Mouse (Mus musculus) frontal cortex, adult 2 months (tissue): ENCODE data around the gene Ltc4s. TPM values are rescaled to one million over a fixed set of nuclear protein-coding genes. Genes with fewer than 3 reads are reported as not detected.
A peak's percentile ranks its signal among the peaks of the same experiment; 100 is the strongest.

Experiments
- DNase-seq, 2 experiments: peaks; one replicate each; pipeline ENCODE4 v3.0.0; 2022; ENCODE audit warnings: low spot score in 1 of 2; ENCODE audit errors: extremely low spot score in 1 of 2
- polyA plus RNA-seq: library from polyadenylated mRNA; depleted of rRNA; stranded (reverse); fragments of >200 nt; gene quantifications from 2 replicates; pipeline ENCODE4 v1.2.3, GENCODE M21; 2012; rRNA removed

The Ltc4s gene
- polyA plus RNA-seq, result 25.2 and 27.1 TPM in 2 replicates

- no peak for DNase-seq
Observed at GRCm38 (mm10) chr11:50238324-50238723, at the start of gene Ltc4s. Gene Ltc4s (minus strand): TSS chr11:50238616.

- DNase-seq, result no peak
Observed at GRCm38 (mm10) chr11:50286428-50286827, 48.0 kb upstream of the Ltc4s start.

- no peak for DNase-seq
Observed at GRCm38 (mm10) chr11:50285696-50286095, 47.3 kb upstream of the Ltc4s start.

GRCm38 (mm10) chr11:50285263-50285662 is 46.8 kb upstream of the Ltc4s start:
- no peak for DNase-seq

GRCm38 (mm10) chr11:50280053-50280452 is 41.6 kb upstream of the Ltc4s start:
- DNase-seq, result no peak

- no peak for DNase-seq
Observed at GRCm38 (mm10) chr11:50279005-50279404, 40.6 kb upstream of the Ltc4s start.

- DNase-seq, result no peak
Observed at GRCm38 (mm10) chr11:50277706-50278105, 39.3 kb upstream of the Ltc4s start.

GRCm38 (mm10) chr11:50277025-50277424 is 38.6 kb upstream of the Ltc4s start:
- DNase-seq, result no peak

GRCm38 (mm10) chr11:50275568-50276151 is 37.2 kb upstream of the Ltc4s start:
- peak in 1 of 2 experiments; percentile 63 for DNase-seq

- no peak for DNase-seq
Observed at GRCm38 (mm10) chr11:50275077-50275476, 36.7 kb upstream of the Ltc4s start.

GRCm38 (mm10) chr11:50272819-50273218 is 34.4 kb upstream of the Ltc4s start:
- no peak for DNase-seq

GRCm38 (mm10) chr11:50269885-50270284 is 31.5 kb upstream of the Ltc4s start:
- DNase-seq, result no peak

- DNase-seq, result no peak
Observed at GRCm38 (mm10) chr11:50269163-50269562, 30.7 kb upstream of the Ltc4s start.

- DNase-seq, result no peak
Observed at GRCm38 (mm10) chr11:50266997-50267396, 28.6 kb upstream of the Ltc4s start.

GRCm38 (mm10) chr11:50265931-50266330 is 27.5 kb upstream of the Ltc4s start:
- DNase-seq, result no peak

GRCm38 (mm10) chr11:50263198-50263597 is 24.8 kb upstream of the Ltc4s start:
- no peak for DNase-seq

GRCm38 (mm10) chr11:50262020-50262419 is 23.6 kb upstream of the Ltc4s start:
- DNase-seq, result no peak

GRCm38 (mm10) chr11:50258310-50258709 is 19.9 kb upstream of the Ltc4s start:
- DNase-seq, result peak in 1 of 2 experiments; percentile 72

- DNase-seq, result peak in 1 of 2 experiments; percentile 70
Observed at GRCm38 (mm10) chr11:50256615-50257014, 18.2 kb upstream of the Ltc4s start.

- DNase-seq, result peak; percentile 89 to 91
Observed at GRCm38 (mm10) chr11:50254010-50254580, 15.7 kb upstream of the Ltc4s start.

- DNase-seq, result no peak
Observed at GRCm38 (mm10) chr11:50253393-50253792, 15.0 kb upstream of the Ltc4s start.

GRCm38 (mm10) chr11:50252684-50253265 is 14.4 kb upstream of the Ltc4s start:
- DNase-seq, result no peak
